In genomic region chr11:7214761-7215160, GRCm38 (mm10) we compare ENCODE assay signal across 8 mouse cellular contexts. TPM values are rescaled to one million over a fixed set of nuclear protein-coding genes. Genes with fewer than 3 reads are reported as not detected.
DNase-seq lines count a peak whose midpoint lies in the region; ATAC-seq and TF ChIP-seq lines count a peak whose summit lies in the region.

No protein-coding gene starts in this region.

- 0 out of 2 replicates have a peak overlapping the region, but pooled peaks have one; percentile 8 for H3K4me3 ChIP-seq in ES-Bruce4 (ENCODE audit: low read depth, low read length)
- H3K4me3 ChIP-seq in hindbrain, embryonic 15.5 days = peak overlapping the region; percentile 73
- H3K4me3 ChIP-seq in midbrain, embryonic 14.5 days (replicated peaks; ENCODE audit: low read depth, low read length) = peak overlapping the region; percentile 65; the same call in 1 of the 2 replicates

- TF ChIP-seq CTCF in ES-Bruce4 (IDR thresholded peaks at IDR 0.05; ENCODE audit: low read depth, low read length) = peak; percentile 41

- H3K27ac ChIP-seq in ES-Bruce4 (ENCODE audit: insufficient read depth, low read length) = no peak overlapping the region
- no peak overlapping the region for H3K27ac ChIP-seq in hindbrain, embryonic 15.5 days (replicated peaks)
- H3K27ac ChIP-seq in midbrain, embryonic 14.5 days (replicated peaks; ENCODE audit: low read depth, low read length) = no peak overlapping the region

- intact Hi-C loops in left cerebral cortex, postnatal 10 days (cut with DNase I) = loop anchor here (5.0 to 10.0 kb wide), 4 partner anchors 123 to 1033 kb away; no protein-coding TSS in a partner anchor

- peak overlapping the region; percentile 89 for H3K4me2 ChIP-seq in hindbrain, embryonic 15.5 days
- H3K4me2 ChIP-seq in midbrain, embryonic 14.5 days (ENCODE audit: low read length) = peak overlapping the region; percentile 85

- no peak for TF ChIP-seq POLR2A in ES-Bruce4 (IDR thresholded peaks at IDR 0.05; ENCODE audit: insufficient read depth, low read length)

- H3K9ac ChIP-seq in ES-Bruce4 (ENCODE audit: low read depth, poor library complexity, severe bottlenecking) = peak overlapping the region; percentile 91; the same call in 1 of the 2 replicates
- H3K9ac ChIP-seq in hindbrain, embryonic 15.5 days = no peak overlapping the region
- H3K9ac ChIP-seq in midbrain, embryonic 14.5 days (replicated peaks; ENCODE audit: low read length) = no peak overlapping the region

- H3K36me3 ChIP-seq in ES-Bruce4 (ENCODE audit: control insufficient read depth, insufficient read depth, low read length, poor library complexity, severe bottlenecking) = no peaks in the 10 kb centered on the region
- H3K36me3 ChIP-seq in hindbrain, embryonic 15.5 days = no peaks in the 10 kb centered on the region
- H3K36me3 ChIP-seq in midbrain, embryonic 14.5 days (ENCODE audit: control insufficient read depth, insufficient read depth, low read length) = no peaks in the 10 kb centered on the region

- DNase-seq in adrenal gland, postnatal 36 days = peak; percentile 24 to 41
- peak; percentile 47 to 63 for DNase-seq in frontal cortex, postnatal 10 days (ENCODE audit: low spot score in 2 of 2)
- DNase-seq in left cerebral cortex, postnatal 10 days (ENCODE audit: extremely low spot score in 1 of 2, low spot score in 2 of 2) = peak; percentile 73 to 77
- DNase-seq in midbrain, embryonic 14.5 days = peak; percentile 88

- no peaks in the 10 kb centered on the region for H3K9me3 ChIP-seq in ES-Bruce4 (replicated peaks; ENCODE audit: control insufficient read depth, insufficient read depth, low read length, poor library complexity, severe bottlenecking)
- H3K9me3 ChIP-seq in hindbrain, embryonic 15.5 days = no peaks in the 10 kb centered on the region
- H3K9me3 ChIP-seq in midbrain, embryonic 14.5 days (ENCODE audit: control insufficient read depth, low read length) = no peaks in the 10 kb centered on the region

- 7% methylated on average over 14 of the region's 14 CpGs for WGBS in hindbrain, embryonic 15.5 days
- 8% methylated on average over 14 of the region's 14 CpGs for WGBS in midbrain, embryonic 14.5 days

- no peaks in the 10 kb centered on the region; the same call in 1 of the 2 replicates for H3K27me3 ChIP-seq in ES-Bruce4 (ENCODE audit: control insufficient read depth, insufficient read depth, low read length, poor library complexity, severe bottlenecking)
- peaks cover 3% of the 10 kb centered on the region; the same call in 1 of the 2 replicates for H3K27me3 ChIP-seq in hindbrain, embryonic 15.5 days
- H3K27me3 ChIP-seq in midbrain, embryonic 14.5 days (ENCODE audit: control insufficient read depth, insufficient read depth, low read length) = peaks cover 27% of the 10 kb centered on the region

- ATAC-seq in hindbrain, embryonic 15.5 days (ENCODE audit: low FRiP score, low read depth) = no peak
- no peak for ATAC-seq in midbrain, embryonic 14.5 days (ENCODE audit: low FRiP score, low TSS enrichment)
- no peak for ATAC-seq in granulocyte monocyte progenitor cell, adult 5-6 weeks (replicated peaks; ENCODE audit: poor library complexity, severe bottlenecking)
- ATAC-seq in monocyte, adult 5-6 weeks (replicated peaks; ENCODE audit: insufficient number of reproducible peaks, low FRiP score, low TSS enrichment, poor library complexity, severe bottlenecking) = no peak

- no peaks in the 10 kb centered on the region for H3K4me1 ChIP-seq in ES-Bruce4 (ENCODE audit: control insufficient read depth, insufficient read depth, low read length)
- H3K4me1 ChIP-seq in hindbrain, embryonic 15.5 days (replicated peaks) = peaks cover 33% of the 10 kb centered on the region
- peaks cover 18% of the 10 kb centered on the region for H3K4me1 ChIP-seq in midbrain, embryonic 14.5 days (ENCODE audit: control insufficient read depth, insufficient read depth, low read length)

- no peak for TF ChIP-seq EP300 in ES-Bruce4 (IDR thresholded peaks at IDR 0.05; ENCODE audit: insufficient read depth, low read depth, low read length)

RNA-seq across cellular contexts. Expression of gene Igfbp3, which starts 1.0 kb away (rescaled TPM):
- 165 and 168 TPM in 2 replicates for polyA plus RNA-seq in ES-Bruce4 (2011; ENCODE audit: insufficient read depth, insufficient read length, low read depth, missing spikeins)
- 10 to 100 TPM; 58.6 to 75.0 TPM for total RNA-seq in adrenal gland, postnatal 36 days (2021)
- 18.4 and 19.9 TPM in 2 replicates for polyA plus RNA-seq in hindbrain, embryonic 15.5 days (2015; fragmentation: Nextera tagmentation; extraction: Ambion mirVana)
- total RNA-seq in left cerebral cortex, postnatal 10 days (2021) = 10 to 100 TPM; 10.2 to 20.9 TPM
- polyA plus RNA-seq in midbrain, embryonic 14.5 days (2014; fragmentation: Nextera tagmentation; extraction: Ambion mirVana) = 9.4 and 13.3 TPM in 2 replicates
- total RNA-seq in granulocyte monocyte progenitor cell, adult 5-6 weeks (2014; fragmentation: Nextera tagmentation) = not detected in 2 replicates
- not detected in 2 replicates for total RNA-seq in granulocyte monocyte progenitor cell, adult 5-6 weeks (2017)
- total RNA-seq in monocyte, adult 5-6 weeks (2017) = not detected in 3 replicates

RNA-seq across cellular contexts. Expression of gene Igfbp1, which starts 17.2 kb away (rescaled TPM):
- not detected in 2 replicates for polyA plus RNA-seq in ES-Bruce4 (2011; ENCODE audit: insufficient read depth, insufficient read length, low read depth, missing spikeins)
- under 1 TPM in 1 of 2 experiments, not detected in 1; 0.46 TPM for total RNA-seq in adrenal gland, postnatal 36 days (2021)
- 0.13 and 0.20 TPM in 2 replicates for polyA plus RNA-seq in hindbrain, embryonic 15.5 days (2015; fragmentation: Nextera tagmentation; extraction: Ambion mirVana)
- under 1 TPM in 1 of 2 experiments, not detected in 1; 0.30 TPM for total RNA-seq in left cerebral cortex, postnatal 10 days (2021)
- 0.13 TPM in 2 replicates for polyA plus RNA-seq in midbrain, embryonic 14.5 days (2014; fragmentation: Nextera tagmentation; extraction: Ambion mirVana)
- total RNA-seq in granulocyte monocyte progenitor cell, adult 5-6 weeks (2014; fragmentation: Nextera tagmentation) = not detected in 2 replicates
- not detected in 2 replicates for total RNA-seq in granulocyte monocyte progenitor cell, adult 5-6 weeks (2017)
- not detected in 3 replicates for total RNA-seq in monocyte, adult 5-6 weeks (2017)

RNA-seq across cellular contexts. Expression of gene Gm11985, which starts 26.4 kb away (rescaled TPM):
- polyA plus RNA-seq in ES-Bruce4 (2011; ENCODE audit: insufficient read depth, insufficient read length, low read depth, missing spikeins) = not detected in 2 replicates
- not detected for total RNA-seq in adrenal gland, postnatal 36 days (2021)
- polyA plus RNA-seq in hindbrain, embryonic 15.5 days (2015; fragmentation: Nextera tagmentation; extraction: Ambion mirVana) = 0.16 TPM in 1 of 2 replicates, not detected in the other
- not detected for total RNA-seq in left cerebral cortex, postnatal 10 days (2021)
- not detected in 2 replicates for polyA plus RNA-seq in midbrain, embryonic 14.5 days (2014; fragmentation: Nextera tagmentation; extraction: Ambion mirVana)
- not detected in 2 replicates for total RNA-seq in granulocyte monocyte progenitor cell, adult 5-6 weeks (2014; fragmentation: Nextera tagmentation)
- not detected in 2 replicates for total RNA-seq in granulocyte monocyte progenitor cell, adult 5-6 weeks (2017)
- not detected in 3 replicates for total RNA-seq in monocyte, adult 5-6 weeks (2017)

Comparison
In these comparisons a context has a peak if more than half of its experiments do, and no peak if none do; other contexts are left out.
1. H3K4me3 ChIP-seq: peak in every context shown above with its lines; median percentile 73 in hindbrain, embryonic 15.5 days; 65 in midbrain, embryonic 14.5 days; 8 in ES-Bruce4.
2. DNase-seq: peak in every context shown above with its lines; median percentile 88 in midbrain, embryonic 14.5 days; 75 in left cerebral cortex, postnatal 10 days; 55 in frontal cortex, postnatal 10 days; 32 in adrenal gland, postnatal 36 days.
3. RNA of gene Igfbp3, which starts 1.0 kb away (total RNA-seq): 58.6 to 75.0 TPM in adrenal gland, postnatal 36 days and 10.2 to 20.9 TPM in left cerebral cortex, postnatal 10 days; not detected in granulocyte monocyte progenitor cell, adult 5-6 weeks and not detected in monocyte, adult 5-6 weeks; every median in the first group is over 10 times any median in the second.